Mouse (Mus musculus) cerebellum, postnatal 36 days (tissue): Measurements from ENCODE around the gene Olfr716.
"Not testable (repeated sequence)": the region's sequence is repeated elsewhere in the genome, so short reads cannot be mapped to it uniquely, and the experiment has no call there.

Experiments used
- DNase-seq, 2 experiments: peaks; one replicate each; pipeline ENCODE4 v3.0.0; 2021 to 2022; ENCODE audit warnings: mixed read lengths in 2 of 2

Olfr716 gene

DNA sequence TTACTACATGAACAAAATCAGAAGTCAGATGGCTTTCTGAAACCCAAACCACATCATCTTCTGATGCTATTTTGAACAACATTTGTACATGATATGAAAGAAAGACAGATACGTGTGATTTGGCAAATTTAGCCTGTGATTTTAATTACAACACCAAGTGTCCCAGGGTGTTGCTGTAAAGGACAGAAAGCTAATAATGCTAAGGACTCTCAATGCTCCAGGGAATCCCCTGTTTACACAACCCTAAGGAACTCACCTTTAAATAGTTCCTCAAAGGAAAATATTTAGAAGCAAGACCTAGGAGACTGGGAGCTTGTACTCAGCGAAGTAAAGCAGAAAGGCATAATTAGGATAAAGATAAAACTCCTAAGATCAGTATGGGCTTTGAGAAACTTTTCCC is at the start of gene Olfr716:
TSS of gene Olfr716 (plus strand) at position 301 of the 400 bp plus-strand sequence.
- not testable (repeated sequence) for DNase-seq

DNA sequence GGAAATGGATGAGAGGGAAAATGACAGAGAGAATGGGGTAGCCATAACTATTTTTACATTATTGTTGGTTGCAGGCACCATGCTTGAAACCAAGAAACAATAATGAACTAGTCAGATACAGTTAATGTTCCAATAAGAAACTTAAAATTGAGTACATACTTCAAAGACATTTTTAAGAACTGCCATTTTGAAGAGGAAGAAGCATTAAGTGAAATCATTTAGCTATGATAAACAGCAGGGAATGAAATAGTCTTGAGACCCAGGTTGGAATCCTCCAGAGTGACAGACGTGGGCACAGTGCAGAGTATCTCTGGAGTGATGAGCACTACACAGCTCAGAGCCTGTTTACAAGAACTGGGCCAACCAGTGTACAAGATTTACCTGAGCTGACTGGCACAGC is 45.2 kb upstream of the Olfr716 start, which contains the start of gene Olfr17:
TSS of gene Olfr17 (plus strand) at position 301 of the 400 bp plus-strand sequence.
- DNase-seq = no peak

DNA sequence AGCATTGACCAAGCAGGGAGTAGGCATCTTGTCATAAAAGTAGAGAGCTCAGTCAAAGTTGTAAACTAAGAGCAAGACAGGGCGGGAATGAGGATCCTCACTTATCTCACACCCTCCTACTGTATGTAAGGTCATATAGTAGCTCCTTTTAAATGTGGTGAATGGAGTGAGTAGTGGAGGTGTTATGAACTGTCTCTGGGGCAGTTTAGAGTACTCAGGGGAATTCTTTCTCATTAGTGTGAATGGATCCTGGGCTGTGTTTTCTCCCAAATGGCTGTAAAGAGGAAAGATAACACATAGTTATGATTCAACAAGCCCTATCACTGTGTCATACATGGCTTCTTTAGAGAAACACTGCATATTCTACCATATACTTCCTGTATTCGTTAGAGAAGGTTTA is 27.9 kb upstream of the Olfr716 start, which contains the start of gene Olfr715b:
TSS of gene Olfr715b (minus strand) at position 101 of the 400 bp plus-strand sequence.
- not testable (repeated sequence) for DNase-seq

DNA sequence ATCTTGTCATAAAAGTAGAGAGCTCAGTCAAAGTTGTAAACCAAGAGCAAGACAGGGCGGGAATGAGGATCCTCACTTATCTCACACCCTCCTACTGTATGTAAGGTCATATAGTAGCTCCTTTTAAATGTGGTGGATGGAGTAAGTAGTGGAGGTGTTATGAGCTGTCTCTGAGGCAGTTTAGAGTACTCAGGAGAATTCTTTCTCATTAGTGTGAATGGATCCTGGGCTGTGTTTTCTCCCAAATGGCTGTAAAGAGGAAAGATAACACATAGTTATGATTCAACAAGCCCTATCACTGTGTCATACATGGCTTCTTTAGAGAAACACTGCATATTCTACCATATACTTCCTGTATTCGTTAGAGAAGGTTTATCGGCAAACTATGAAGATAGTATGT is 7.1 kb upstream of the Olfr716 start, which contains the start of gene Olfr715:
TSS of gene Olfr715 (minus strand) at position 101 of the 400 bp plus-strand sequence.
- DNase-seq = not testable (repeated sequence)

DNA sequence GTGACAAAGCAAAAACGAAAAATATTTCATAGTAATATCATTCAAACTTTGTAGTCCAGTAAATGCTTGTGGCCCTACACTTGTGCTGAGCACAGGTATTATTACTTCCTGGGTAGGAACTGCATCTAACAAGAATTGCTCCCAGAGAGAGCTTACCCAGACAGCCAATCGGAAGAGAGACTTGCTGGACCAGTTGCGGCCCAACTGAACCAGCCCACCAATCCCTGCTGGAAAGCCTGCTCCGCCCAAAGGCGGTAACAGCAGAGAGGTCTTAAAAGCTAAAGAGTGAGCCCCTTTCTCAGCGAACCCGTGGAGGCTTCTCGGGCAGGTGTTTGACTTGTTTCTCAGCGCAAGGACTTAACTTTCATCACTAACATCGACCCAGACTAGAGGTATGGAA is 28.6 kb downstream of the Olfr716 start, which contains the start of gene Nlrp14:
TSS of gene Nlrp14 (plus strand) at position 301 of the 400 bp plus-strand sequence.
- no peak for DNase-seq

DNA sequence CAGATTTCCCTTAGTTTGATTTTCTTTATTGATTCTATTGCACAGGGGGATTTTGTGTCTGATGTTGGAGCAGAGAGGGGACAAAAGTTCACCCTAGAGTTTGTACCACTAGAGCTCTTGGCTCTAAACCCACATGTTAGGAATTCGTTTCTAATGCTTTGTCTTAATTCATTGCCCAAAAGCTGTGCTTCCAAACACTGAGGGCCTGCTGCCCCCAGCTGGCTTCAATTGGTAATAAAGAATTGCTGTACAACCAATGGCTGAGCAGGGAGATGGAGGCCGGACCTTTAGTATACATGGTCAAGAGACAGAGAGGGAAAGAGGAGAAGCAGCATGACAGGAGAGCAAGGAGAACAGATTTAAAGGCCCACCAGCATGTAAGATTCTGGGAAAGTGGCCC is 42.3 kb downstream of the Olfr716 start:
- no peak for DNase-seq
